Comparison of ENCODE assay signal across 17 mouse cellular contexts in the genomic region with DNA sequence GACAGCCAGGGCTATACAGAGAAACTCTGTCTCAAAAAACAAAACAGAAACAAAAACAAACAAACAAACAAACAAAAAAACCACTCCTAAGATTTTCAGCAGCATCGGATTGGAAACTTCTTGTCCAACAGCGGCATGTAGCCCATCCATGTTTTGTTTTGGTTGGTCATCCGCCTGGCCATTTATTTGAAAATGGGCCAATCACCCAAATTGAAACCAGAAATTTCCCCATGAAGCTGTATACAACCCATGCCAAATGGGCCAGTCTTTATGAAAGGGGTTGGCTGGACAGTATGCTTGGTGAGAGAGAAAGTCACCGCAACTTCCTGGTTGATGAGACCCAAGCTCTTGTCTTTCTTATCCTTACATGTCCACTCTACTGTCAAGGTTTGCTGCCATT. TPM values are rescaled to one million over a fixed set of nuclear protein-coding genes. Genes with fewer than 3 reads are reported as not detected.
"Had no signal": no experiment of that assay in that cellular context is flagged by ENCODE, and none has a peak within 500 bp of the region (broad histone marks: within the 10 kb centered on the region; RNA-seq: fewer than 3 reads in every experiment).

No protein-coding gene starts in this region.

- H3K4me2 ChIP-seq: neural tube, embryonic 13.5 days; neural tube, embryonic 15.5 days; stomach, embryonic 15.5 days had no signal

- H3K27ac ChIP-seq: neural tube, embryonic 13.5 days; neural tube, embryonic 15.5 days; stomach, embryonic 15.5 days; stomach, postnatal 0 days had no signal

- H3K27me3 ChIP-seq: neural tube, embryonic 13.5 days; neural tube, embryonic 15.5 days; stomach, embryonic 15.5 days had no signal

- H3K4me3 ChIP-seq: neural tube, embryonic 13.5 days; neural tube, embryonic 15.5 days; stomach, embryonic 15.5 days had no signal

- H3K36me3 ChIP-seq: stomach, embryonic 15.5 days had no signal

- H3K9me3 ChIP-seq: neural tube, embryonic 13.5 days; neural tube, embryonic 15.5 days; stomach, embryonic 15.5 days had no signal

- DNase-seq: retina, postnatal 1 day; right cerebral cortex, adult 18-20 months; right cerebral cortex, postnatal 14 days; right cerebral cortex, postnatal 25 days; right cerebral cortex, postnatal 4 days; spleen, adult 18-20 months; thymus, adult 18-20 months; thymus, adult 2 months; thymus, postnatal 14 days; thymus, postnatal 25 days; thymus, postnatal 36 days; thymus, postnatal 4 days had no signal

- H3K9ac ChIP-seq: neural tube, embryonic 13.5 days; neural tube, embryonic 15.5 days; stomach, embryonic 15.5 days had no signal

RNA-seq across cellular contexts. Expression of a gene that starts 6.7 kb away (rescaled TPM):
- polyA plus RNA-seq: spleen, adult 2 months had no signal
